Mouse (Mus musculus): ENCODE measurements around the gene Gng10. TPM values are rescaled to one million over a fixed set of nuclear protein-coding genes. Genes with fewer than 3 reads are reported as not detected.

The Gng10 gene
- polyA plus RNA-seq (2015; fragmentation: Nextera tagmentation; extraction: Ambion mirVana), result 34.2 and 40.9 TPM in 2 replicates

- Histone ChIP-seq H3K9me3 (replicated peaks; ENCODE audit: control insufficient read depth, low read length) (no peaks in the 10 kb centered on the region), H3K27me3 (ENCODE audit: control insufficient read depth, insufficient read depth, low read length) (no peaks in the 10 kb centered on the region), H3K4me3 (ENCODE audit: low read length) (peak within 1 kb of the TSS; percentile 79), H3K36me3 (ENCODE audit: control insufficient read depth, insufficient read depth) (no peaks in the 10 kb centered on the region), H3K9ac (ENCODE audit: low read length) (peak within 1 kb of the TSS; percentile 83), H3K4me1 (ENCODE audit: control insufficient read depth, insufficient read depth, low read length) (0 out of 2 replicates have a peak, but pooled peaks cover 2% of the 10 kb centered on the region), H3K4me2 (ENCODE audit: low read depth, low read length) (peak within 1 kb of the TSS; percentile 74), H3K27ac (ENCODE audit: low read length) (peak within 1 kb of the TSS; percentile 6; the same call in 1 of the 2 replicates)
- peak; percentile 87 for ATAC-seq (replicated peaks; ENCODE audit: extremely low read depth, insufficient read depth, low FRiP score)
- 6% methylated on average over 74 of the region's 76 CpGs for WGBS
Observed at GRCm38 (mm10) chr4:59034918-59035785, at the start of gene Gng10. TSS of gene Gng10 (plus strand) at chr4:59035088.

GRCm38 (mm10) chr4:58985157-58985648 lies 49.7 kb upstream of the Gng10 start:
- no peak overlapping the region for H3K27ac ChIP-seq (ENCODE audit: low read length)
- H3K4me2 ChIP-seq (ENCODE audit: low read depth, low read length), result no peak overlapping the region
- no peak for ATAC-seq (replicated peaks; ENCODE audit: extremely low read depth, insufficient read depth, low FRiP score)
- H3K9ac ChIP-seq (ENCODE audit: low read length), result no peak overlapping the region
- peaks cover 2% of the 10 kb centered on the region; the same call in 1 of the 2 replicates for H3K27me3 ChIP-seq (ENCODE audit: control insufficient read depth, insufficient read depth, low read length)
- no peak overlapping the region for H3K4me3 ChIP-seq (ENCODE audit: low read length)
- H3K36me3 ChIP-seq (ENCODE audit: control insufficient read depth, insufficient read depth), result no peaks in the 10 kb centered on the region
- no peaks in the 10 kb centered on the region for H3K9me3 ChIP-seq (replicated peaks; ENCODE audit: control insufficient read depth, low read length)
- H3K4me1 ChIP-seq (ENCODE audit: control insufficient read depth, insufficient read depth, low read length), result peaks cover 3% of the 10 kb centered on the region
- 18% methylated on average over 7 of the region's 7 CpGs for WGBS

GRCm38 (mm10) chr4:58986540-58987190 lies 48.2 kb upstream of the Gng10 start, which contains the start of gene Ptgr1:
TSS of gene Ptgr1 (minus strand) at chr4:58987119.
- ATAC-seq (replicated peaks; ENCODE audit: extremely low read depth, insufficient read depth, low FRiP score), result peak; percentile 72
- H3K36me3 ChIP-seq (ENCODE audit: control insufficient read depth, insufficient read depth), result no peaks in the 10 kb centered on the region
- no peaks in the 10 kb centered on the region for H3K9me3 ChIP-seq (replicated peaks; ENCODE audit: control insufficient read depth, low read length)
- peaks cover 2% of the 10 kb centered on the region; the same call in 1 of the 2 replicates for H3K27me3 ChIP-seq (ENCODE audit: control insufficient read depth, insufficient read depth, low read length)
- H3K4me3 ChIP-seq (ENCODE audit: low read length), result peak within 1 kb of the TSS; percentile 83
- peak within 1 kb of the TSS; percentile 33 for H3K27ac ChIP-seq (ENCODE audit: low read length)
- H3K4me2 ChIP-seq (ENCODE audit: low read depth, low read length), result peak within 1 kb of the TSS; percentile 87
- H3K9ac ChIP-seq (ENCODE audit: low read length), result peak within 1 kb of the TSS; percentile 78
- H3K4me1 ChIP-seq (ENCODE audit: control insufficient read depth, insufficient read depth, low read length), result peaks cover 3% of the 10 kb centered on the region
- 2% methylated on average over 28 of the region's 28 CpGs for whole genome bisulfite sequencing

- Histone ChIP-seq H3K27ac (ENCODE audit: low read length) (no peak overlapping the region), H3K9me3 (replicated peaks; ENCODE audit: control insufficient read depth, low read length) (no peaks in the 10 kb centered on the region), H3K27me3 (ENCODE audit: control insufficient read depth, insufficient read depth, low read length) (peaks cover 2% of the 10 kb centered on the region; the same call in 1 of the 2 replicates), H3K36me3 (ENCODE audit: control insufficient read depth, insufficient read depth) (no peaks in the 10 kb centered on the region), H3K4me1 (ENCODE audit: control insufficient read depth, insufficient read depth, low read length) (peaks cover 3% of the 10 kb centered on the region), H3K4me3 (ENCODE audit: low read length) (no peak overlapping the region), H3K9ac (ENCODE audit: low read length) (no peak overlapping the region), H3K4me2 (ENCODE audit: low read depth, low read length) (no peak overlapping the region)
- WGBS, result 77% methylated on average over 7 of the region's 7 CpGs
- ATAC-seq (replicated peaks; ENCODE audit: extremely low read depth, insufficient read depth, low FRiP score), result no peak
Observed at GRCm38 (mm10) chr4:58989303-58989898, 45.5 kb upstream of the Gng10 start.

- ATAC-seq (replicated peaks; ENCODE audit: extremely low read depth, insufficient read depth, low FRiP score), result no peak
- Histone ChIP-seq H3K27ac (ENCODE audit: low read length) (no peak overlapping the region), H3K4me1 (ENCODE audit: control insufficient read depth, insufficient read depth, low read length) (peaks cover 3% of the 10 kb centered on the region), H3K4me2 (ENCODE audit: low read depth, low read length) (no peak overlapping the region), H3K4me3 (ENCODE audit: low read length) (no peak overlapping the region), H3K36me3 (ENCODE audit: control insufficient read depth, insufficient read depth) (no peaks in the 10 kb centered on the region), H3K9ac (ENCODE audit: low read length) (no peak overlapping the region), H3K27me3 (ENCODE audit: control insufficient read depth, insufficient read depth, low read length) (peaks cover 2% of the 10 kb centered on the region; the same call in 1 of the 2 replicates), H3K9me3 (replicated peaks; ENCODE audit: control insufficient read depth, low read length) (no peaks in the 10 kb centered on the region)
- WGBS, result 80% methylated on average over 17 of the region's 17 CpGs
Observed at GRCm38 (mm10) chr4:58990609-58991434, 44.1 kb upstream of the Gng10 start.

GRCm38 (mm10) chr4:58992195-58992594 lies 42.7 kb upstream of the Gng10 start:
- WGBS, result 40% methylated on average over 5 of the region's 5 CpGs
- peaks cover 2% of the 10 kb centered on the region; the same call in 1 of the 2 replicates for H3K27me3 ChIP-seq (ENCODE audit: control insufficient read depth, insufficient read depth, low read length)
- H3K4me2 ChIP-seq (ENCODE audit: low read depth, low read length), result no peak overlapping the region
- no peaks in the 10 kb centered on the region for H3K9me3 ChIP-seq (replicated peaks; ENCODE audit: control insufficient read depth, low read length)
- peaks cover 3% of the 10 kb centered on the region; the same call in 1 of the 2 replicates for H3K4me1 ChIP-seq (ENCODE audit: control insufficient read depth, insufficient read depth, low read length)
- no peak overlapping the region for H3K4me3 ChIP-seq (ENCODE audit: low read length)
- no peak overlapping the region for H3K27ac ChIP-seq (ENCODE audit: low read length)
- no peak overlapping the region for H3K9ac ChIP-seq (ENCODE audit: low read length)
- no peaks in the 10 kb centered on the region for H3K36me3 ChIP-seq (ENCODE audit: control insufficient read depth, insufficient read depth)
- no peak for ATAC-seq (replicated peaks; ENCODE audit: extremely low read depth, insufficient read depth, low FRiP score)

GRCm38 (mm10) chr4:58994762-58995161 lies 40.1 kb upstream of the Gng10 start, which contains the start of gene Dnajc25:
TSS of gene Dnajc25 (plus strand) at chr4:58995062.
- H3K9me3 ChIP-seq (replicated peaks; ENCODE audit: control insufficient read depth, low read length), result no peaks in the 10 kb centered on the region
- no peak for ATAC-seq (replicated peaks; ENCODE audit: extremely low read depth, insufficient read depth, low FRiP score)

GRCm38 (mm10) chr4:58995251-58995693 lies 39.6 kb upstream of the Gng10 start:
- Histone ChIP-seq H3K27ac (ENCODE audit: low read length) (no peak overlapping the region), H3K9me3 (replicated peaks; ENCODE audit: control insufficient read depth, low read length) (no peaks in the 10 kb centered on the region), H3K4me3 (ENCODE audit: low read length) (no peak overlapping the region), H3K4me2 (ENCODE audit: low read depth, low read length) (no peak overlapping the region), H3K9ac (ENCODE audit: low read length) (no peak overlapping the region), H3K27me3 (ENCODE audit: control insufficient read depth, insufficient read depth, low read length) (no peaks in the 10 kb centered on the region; the same call in 1 of the 2 replicates), H3K4me1 (ENCODE audit: control insufficient read depth, insufficient read depth, low read length) (peaks cover 4% of the 10 kb centered on the region; the same call in 1 of the 2 replicates), H3K36me3 (ENCODE audit: control insufficient read depth, insufficient read depth) (no peaks in the 10 kb centered on the region)
- WGBS, result 45% methylated on average over 8 of the region's 8 CpGs
- no peak for ATAC-seq (replicated peaks; ENCODE audit: extremely low read depth, insufficient read depth, low FRiP score)

More at GRCm38 (mm10) chr4:58994762-58995161, 40.1 kb upstream of the Gng10 start, which contains the start of gene Dnajc25:
- no peak within 1 kb of the TSS for H3K4me2 ChIP-seq (ENCODE audit: low read depth, low read length)
- H3K36me3 ChIP-seq (ENCODE audit: control insufficient read depth, insufficient read depth), result no peaks in the 10 kb centered on the region
- WGBS, result 79% methylated on average over 4 of the region's 4 CpGs
- H3K9ac ChIP-seq (ENCODE audit: low read length), result no peak within 1 kb of the TSS
- no peak within 1 kb of the TSS for H3K4me3 ChIP-seq (ENCODE audit: low read length)
- no peak within 1 kb of the TSS for H3K27ac ChIP-seq (ENCODE audit: low read length)
- H3K4me1 ChIP-seq (ENCODE audit: control insufficient read depth, insufficient read depth, low read length), result peaks cover 4% of the 10 kb centered on the region; the same call in 1 of the 2 replicates
- H3K27me3 ChIP-seq (ENCODE audit: control insufficient read depth, insufficient read depth, low read length), result no peaks in the 10 kb centered on the region; the same call in 1 of the 2 replicates
